Mouse (Mus musculus) hindbrain, embryonic 10.5 days (tissue): ENCODE results near the gene Irx5. TPM values are rescaled to one million over a fixed set of nuclear protein-coding genes. Genes with fewer than 3 reads are reported as not detected.

Source experiments
- DNase-seq: peaks from one replicate; pipeline ENCODE4 v3.0.0-alpha.2; 2017; ENCODE audit warnings: low spot score
- H3K27ac ChIP-seq: fragments of 300-500 bp; sonication (generic); 2 replicates; pipeline ENCODE4 v1.5.1; 2016; ENCODE audit warnings: mild to moderate bottlenecking, moderate library complexity
- H3K27me3 ChIP-seq: fragments of 300-500 bp; sonication (generic); 2 replicates; pipeline ENCODE4 v1.6.1; 2016; ENCODE audit warnings: mild to moderate bottlenecking; ENCODE audit not compliant: poor library complexity, insufficient read depth, severe bottlenecking
- H3K36me3 ChIP-seq: fragments of 300-500 bp; sonication (generic); 2 replicates; pipeline ENCODE4 v1.6.1; 2016; ENCODE audit warnings: mild to moderate bottlenecking, moderate library complexity
- H3K4me1 ChIP-seq: fragments of 300-500 bp; sonication (generic); replicated peaks from 2 replicates; pipeline ENCODE4 v1.6.1; 2016; ENCODE audit warnings: mild to moderate bottlenecking
- H3K4me3 ChIP-seq: fragments of 300-500 bp; sonication (generic); 2 replicates; pipeline ENCODE4 v1.5.1; 2016; ENCODE audit warnings: mild to moderate bottlenecking, moderate library complexity
- H3K9me3 ChIP-seq: fragments of 300-500 bp; sonication (generic); 2 replicates; pipeline ENCODE4 v1.6.1; 2016; ENCODE audit warnings: mild to moderate bottlenecking, moderate library complexity
- WGBS: fragments of 180-500 bp; shearing (Covaris S2); methylation state at CpG from one replicate; pipeline ENCODE4 v1.1.7; 2016; 5-methylcytosine and 5-hydroxymethylcytosine counted together
- polyA plus RNA-seq: library from polyadenylated mRNA; unstranded; fragments of >200 nt; fragmentation: Nextera tagmentation; extraction: Ambion mirVana; gene quantifications from 2 replicates; pipeline ENCODE4 v1.2.1, GENCODE M21; 2016

The Irx5 gene
- polyA plus RNA-seq, 1 experiment from 2014 or later, result 29.7 TPM

DNA sequence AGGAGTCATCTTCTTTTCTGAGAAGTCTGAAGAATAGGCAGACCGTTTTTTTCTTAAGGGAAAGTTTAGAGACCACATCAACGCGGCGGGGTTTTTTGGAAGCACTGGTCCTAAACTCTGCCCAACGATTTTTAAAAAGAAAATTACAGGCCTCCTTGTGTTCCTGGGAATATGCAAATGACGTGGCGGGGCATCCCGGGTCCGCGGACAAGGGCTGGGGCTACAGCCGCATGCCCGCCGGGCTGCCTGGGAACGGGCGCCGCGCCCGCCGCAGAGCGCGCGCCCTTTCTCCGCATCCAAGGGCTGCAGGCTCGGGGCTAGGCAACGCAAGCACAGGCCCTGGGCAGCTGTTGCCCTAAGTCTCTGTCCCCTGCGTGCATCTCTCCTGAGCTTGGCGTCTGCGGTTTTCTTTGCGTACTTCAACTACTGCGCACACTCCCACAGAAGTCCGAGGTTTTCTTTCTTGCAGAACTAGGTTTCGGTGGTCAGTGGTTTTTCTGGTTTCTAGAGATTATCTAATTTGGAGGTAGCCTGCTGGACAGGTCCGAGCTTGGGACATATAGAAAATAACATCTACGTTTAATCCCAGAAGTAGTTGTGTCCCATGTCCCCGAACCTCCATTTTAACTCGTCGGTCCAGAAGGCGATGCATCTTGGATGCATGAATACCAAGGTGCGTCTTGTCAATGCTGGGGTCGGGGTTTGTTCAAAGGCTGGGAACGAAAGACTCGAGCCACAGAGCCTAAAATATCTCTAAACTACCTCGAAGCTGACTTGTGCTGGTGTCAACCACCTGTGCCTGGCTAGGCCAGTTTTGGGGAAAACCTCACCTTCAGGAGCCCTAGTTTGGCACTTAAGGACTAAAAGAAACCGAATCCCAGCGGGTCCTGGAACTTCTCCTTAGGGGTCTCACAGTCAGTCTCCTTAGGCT, 6.1 kb downstream of the Irx5 start:
- peak overlapping the region; percentile 94 for H3K27ac ChIP-seq
- H3K4me1 ChIP-seq, result peaks cover 82% of the 10 kb centered on the region
- DNase-seq, result peak; percentile 67
- peak overlapping the region; percentile 93 for H3K4me3 ChIP-seq
- WGBS, result 3% methylated on average over 45 of the region's 45 CpGs
- H3K9me3 ChIP-seq, result no peaks in the 10 kb centered on the region
- peaks cover 26% of the 10 kb centered on the region for H3K36me3 ChIP-seq
- H3K27me3 ChIP-seq, result peaks cover 82% of the 10 kb centered on the region

DNA sequence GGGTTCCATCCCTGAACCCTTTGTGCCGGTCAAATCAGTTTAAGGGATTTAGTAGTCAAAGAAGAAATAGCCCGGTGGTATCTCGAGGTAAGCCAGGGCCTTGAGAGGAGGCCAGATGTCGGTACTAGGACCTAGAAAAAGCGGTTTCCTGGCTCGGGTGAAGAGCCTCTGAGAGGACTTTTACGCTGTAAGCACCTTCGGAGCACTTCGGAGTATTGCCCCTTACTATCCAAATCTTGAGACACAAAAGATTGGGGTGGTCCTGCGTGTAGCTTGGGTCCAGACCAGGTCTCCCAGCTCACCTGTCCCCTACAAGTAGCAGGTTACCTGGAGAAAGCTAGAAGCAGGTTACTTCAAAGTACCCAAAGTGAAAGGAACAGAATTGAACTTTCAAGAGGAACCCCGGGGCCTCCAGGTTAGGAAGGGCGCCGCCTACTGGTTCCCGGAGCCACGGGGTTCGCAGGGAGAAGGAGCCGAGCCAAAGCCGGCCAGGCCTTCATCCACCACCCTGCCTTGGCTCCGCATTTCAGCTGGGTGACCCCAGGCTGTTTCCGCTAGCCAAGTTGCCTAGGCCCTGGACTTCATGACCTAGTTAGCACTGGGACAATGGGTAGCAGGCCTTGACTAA, 6.8 kb downstream of the Irx5 start:
- peaks cover 26% of the 10 kb centered on the region for H3K36me3 ChIP-seq
- peaks cover 78% of the 10 kb centered on the region for H3K4me1 ChIP-seq
- 6% methylated on average over 20 of the region's 20 CpGs for WGBS
- H3K27me3 ChIP-seq, result peaks cover 86% of the 10 kb centered on the region
- H3K27ac ChIP-seq, result peak overlapping the region; percentile 94
- peak overlapping the region; percentile 93 for H3K4me3 ChIP-seq
- H3K9me3 ChIP-seq, result no peaks in the 10 kb centered on the region
- peak; percentile 79 for DNase-seq

DNA sequence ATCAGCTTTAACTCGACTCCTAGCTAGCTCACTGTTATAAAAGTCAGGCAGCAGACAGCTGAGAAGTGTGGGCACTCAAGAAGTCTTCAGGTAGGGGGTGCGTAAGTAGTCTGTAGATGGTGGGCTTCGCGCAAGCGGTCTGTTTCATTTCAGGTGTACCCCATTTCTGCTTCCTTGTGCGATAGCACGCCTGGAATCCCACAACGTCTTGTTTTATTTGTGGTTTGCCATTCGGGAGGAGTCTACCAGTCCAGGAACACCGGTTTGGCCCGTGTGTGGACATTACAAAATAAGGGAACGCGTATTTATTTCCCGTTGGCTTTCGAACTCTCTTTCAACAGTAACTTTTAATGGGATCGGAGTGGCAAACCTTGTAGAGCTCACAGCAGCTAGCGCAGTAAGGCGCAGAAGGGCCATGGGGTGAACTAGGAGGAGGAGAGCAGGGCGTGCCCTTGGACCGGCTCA, 7.4 kb downstream of the Irx5 start:
- peaks cover 85% of the 10 kb centered on the region for H3K27me3 ChIP-seq
- DNase-seq, result no peak
- H3K27ac ChIP-seq, result peak overlapping the region; percentile 94
- H3K4me3 ChIP-seq, result peak overlapping the region; percentile 93
- H3K4me1 ChIP-seq, result peaks cover 74% of the 10 kb centered on the region
- 18% methylated on average over 20 of the region's 20 CpGs for WGBS
- H3K9me3 ChIP-seq, result no peaks in the 10 kb centered on the region
- peaks cover 20% of the 10 kb centered on the region for H3K36me3 ChIP-seq

DNA sequence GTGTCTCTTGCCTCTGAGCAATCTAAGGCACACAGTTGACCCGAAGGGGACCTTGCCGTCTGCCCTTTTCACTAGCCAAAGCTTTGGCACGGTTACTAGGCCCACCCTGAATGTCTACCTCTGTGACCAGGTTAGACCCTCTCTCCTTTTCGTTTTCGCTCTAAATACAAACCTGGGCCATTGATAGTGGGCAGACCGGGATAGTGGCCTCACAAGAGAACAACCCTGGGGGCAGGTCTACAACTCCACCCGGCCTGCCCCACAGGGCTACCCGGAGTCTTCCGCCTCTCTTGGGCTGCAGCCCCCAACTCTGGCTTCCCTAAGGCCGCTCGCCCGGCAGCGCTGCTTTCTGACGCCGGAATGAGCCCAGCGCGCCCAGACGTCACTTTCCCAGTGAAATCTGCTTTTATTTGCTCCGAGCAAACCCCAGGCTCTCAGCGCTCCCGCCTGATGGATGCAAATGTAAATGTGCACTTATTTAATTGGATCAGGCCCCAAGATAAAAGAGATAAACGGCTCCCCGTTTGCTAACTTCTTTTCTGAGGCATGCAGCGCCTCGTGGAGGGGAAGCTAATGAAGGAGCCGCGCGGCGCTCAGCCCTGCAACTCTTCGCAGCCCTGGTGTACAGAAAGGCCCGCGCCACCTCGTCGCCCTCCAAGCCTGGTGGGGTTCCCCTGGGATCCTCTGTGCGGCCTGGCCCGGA, 8.0 kb downstream of the Irx5 start:
- peak; percentile 67 for DNase-seq
- WGBS, result 3% methylated on average over 36 of the region's 36 CpGs
- Histone ChIP-seq H3K4me1 (peaks cover 74% of the 10 kb centered on the region), H3K4me3 (peak overlapping the region; percentile 93), H3K36me3 (peaks cover 14% of the 10 kb centered on the region), H3K27me3 (peaks cover 85% of the 10 kb centered on the region), H3K27ac (peak overlapping the region; percentile 94), H3K9me3 (no peaks in the 10 kb centered on the region)

DNA sequence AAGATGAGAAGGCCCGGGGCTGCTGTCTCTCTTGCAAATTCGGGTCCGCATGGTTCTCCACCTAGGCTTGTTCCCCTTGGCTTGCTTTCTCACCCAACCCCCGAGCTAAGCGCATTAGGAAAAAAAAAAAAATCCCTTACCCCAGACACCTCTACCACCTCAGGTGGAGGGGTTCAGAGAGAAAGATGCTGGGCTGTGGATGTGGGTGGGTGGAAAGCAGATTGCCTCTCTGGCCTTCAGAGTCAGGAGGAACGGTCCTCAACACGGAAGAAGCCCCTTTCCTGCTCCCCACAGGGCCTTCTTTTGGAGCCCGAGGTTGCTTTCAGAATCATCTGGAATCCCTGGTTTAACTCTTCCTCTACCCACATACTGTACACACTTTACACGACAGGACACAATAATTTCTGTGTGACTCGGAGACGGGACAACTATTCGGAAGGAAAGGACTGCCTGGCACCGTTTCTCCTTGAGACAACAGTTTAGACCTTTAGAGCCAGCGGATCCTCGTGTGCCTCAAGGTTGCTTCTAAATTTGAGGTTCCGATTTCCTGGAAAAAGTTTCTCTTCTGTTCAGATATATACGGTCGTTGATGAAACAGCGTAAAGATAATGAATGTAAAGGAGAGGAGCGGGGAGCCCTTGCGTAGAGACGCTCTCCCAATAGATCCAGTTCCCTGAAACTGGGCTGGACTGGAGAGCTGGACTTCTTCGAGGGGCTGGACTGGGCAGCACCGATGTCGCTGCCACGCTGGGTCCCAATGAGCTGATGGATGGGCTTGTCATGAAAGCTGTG, 8.7 kb downstream of the Irx5 start:
- Histone ChIP-seq H3K36me3 (peaks cover 9% of the 10 kb centered on the region; the same call in 1 of the 2 replicates), H3K9me3 (no peaks in the 10 kb centered on the region), H3K4me1 (peaks cover 73% of the 10 kb centered on the region), H3K27me3 (peaks cover 85% of the 10 kb centered on the region), H3K27ac (peak overlapping the region; percentile 94), H3K4me3 (peak overlapping the region; percentile 93)
- 19% methylated on average over 26 of the region's 26 CpGs for WGBS
- DNase-seq, result peak; percentile 41

DNA sequence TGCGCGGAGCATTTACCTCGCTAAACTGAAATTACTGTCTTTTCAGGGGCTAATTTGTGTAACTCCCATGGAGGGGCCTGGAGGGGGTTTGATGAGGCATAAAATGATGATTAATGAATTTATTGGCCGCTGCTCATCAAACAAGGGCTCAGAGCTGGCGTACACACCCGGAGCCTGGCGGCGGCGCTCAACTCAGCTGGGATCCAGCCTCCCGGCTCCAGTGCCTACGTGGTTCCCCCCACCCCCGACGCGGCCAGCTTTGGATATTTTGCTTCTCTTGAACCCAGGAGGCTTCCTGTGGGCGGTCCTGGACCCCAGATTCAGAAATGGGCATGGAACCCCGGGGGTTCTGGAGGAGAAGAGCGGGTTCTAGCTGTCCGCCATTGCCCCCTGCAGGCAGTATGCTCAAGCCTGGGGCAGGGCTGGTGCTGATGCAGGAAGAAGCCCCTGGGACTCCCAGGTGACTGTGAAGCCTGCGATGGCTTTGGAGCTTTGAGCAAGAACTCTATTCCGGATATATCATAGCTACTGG, 9.4 kb downstream of the Irx5 start:
- H3K9me3 ChIP-seq, result no peaks in the 10 kb centered on the region
- peaks cover 5% of the 10 kb centered on the region; the same call in 1 of the 2 replicates for H3K36me3 ChIP-seq
- H3K4me1 ChIP-seq, result peaks cover 67% of the 10 kb centered on the region
- peaks cover 80% of the 10 kb centered on the region for H3K27me3 ChIP-seq
- peak overlapping the region; percentile 93 for H3K4me3 ChIP-seq
- WGBS, result 14% methylated on average over 20 of the region's 20 CpGs
- DNase-seq, result peak; percentile 71
- peak overlapping the region; percentile 47; the same call in 1 of the 2 replicates for H3K27ac ChIP-seq

DNA sequence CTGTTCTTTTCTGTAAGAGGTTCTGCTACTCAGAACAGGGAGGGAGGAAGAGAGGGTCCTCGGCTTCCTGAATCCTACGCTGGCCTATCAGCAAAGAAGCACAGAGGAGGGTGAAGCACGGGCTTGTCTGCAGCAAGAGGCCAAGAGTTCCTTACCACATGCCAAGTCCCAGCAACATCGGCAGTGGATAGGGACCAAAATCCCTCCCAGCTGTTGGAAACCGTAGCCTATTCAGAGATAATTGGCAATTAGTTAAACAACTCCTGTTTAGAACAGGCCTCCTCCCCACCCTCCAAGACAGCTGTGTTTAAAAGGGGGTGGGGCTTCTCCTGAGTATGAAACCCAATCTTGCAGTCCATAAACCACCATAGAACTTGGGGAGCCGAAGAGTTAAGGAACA, 22.1 kb downstream of the Irx5 start:
- Histone ChIP-seq H3K4me3 (no peak overlapping the region), H3K4me1 (peaks cover 23% of the 10 kb centered on the region), H3K9me3 (no peaks in the 10 kb centered on the region), H3K27ac (no peak overlapping the region), H3K27me3 (peaks cover 39% of the 10 kb centered on the region), H3K36me3 (no peaks in the 10 kb centered on the region)
- no peak for DNase-seq
- 57% methylated on average over 6 of the region's 6 CpGs for WGBS

DNA sequence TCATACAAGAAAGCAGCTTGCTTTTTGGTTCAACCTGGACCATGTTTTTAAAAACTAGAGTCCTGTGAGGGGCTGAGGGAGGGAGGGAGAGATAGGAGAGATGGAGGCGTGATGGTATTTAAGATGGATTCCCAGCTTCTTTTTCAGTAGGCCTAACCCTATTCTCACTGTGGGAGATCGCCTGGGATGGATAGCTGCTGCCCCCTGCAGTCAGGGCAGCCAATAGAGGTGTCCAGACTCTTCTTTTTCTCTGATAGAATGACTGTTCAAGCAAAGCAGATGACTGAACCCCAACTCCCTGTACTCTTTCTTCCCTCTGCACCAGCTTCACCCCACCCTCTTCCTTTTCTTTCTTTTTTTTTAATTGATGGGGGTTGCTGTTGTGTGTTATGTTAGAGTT, 23.1 kb downstream of the Irx5 start:
- no peak overlapping the region for H3K27ac ChIP-seq
- 50% methylated on average over 2 of the region's 2 CpGs for WGBS
- no peak overlapping the region for H3K4me3 ChIP-seq
- no peaks in the 10 kb centered on the region for H3K9me3 ChIP-seq
- H3K36me3 ChIP-seq, result no peaks in the 10 kb centered on the region
- H3K27me3 ChIP-seq, result peaks cover 34% of the 10 kb centered on the region
- peaks cover 29% of the 10 kb centered on the region for H3K4me1 ChIP-seq
- DNase-seq, result no peak

DNA sequence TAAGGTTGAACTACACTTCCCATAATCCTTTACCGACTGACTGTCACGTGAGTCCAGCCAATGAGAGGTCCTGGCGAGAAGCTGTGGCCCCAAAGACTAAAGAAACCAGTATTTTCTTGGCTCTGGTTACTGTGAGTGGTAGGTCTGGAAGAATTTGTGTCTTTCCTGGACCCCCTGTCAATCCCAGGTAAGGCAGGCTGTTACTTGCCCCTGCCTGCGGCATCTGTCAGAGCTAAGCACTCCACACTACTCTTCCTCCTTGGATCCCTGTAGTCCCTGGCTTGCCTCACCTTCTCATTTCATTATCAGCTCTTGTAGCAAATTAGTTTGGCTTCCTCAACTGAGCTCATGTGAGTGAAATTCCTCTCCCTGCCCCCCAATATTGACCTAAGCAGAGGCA, 30.5 kb downstream of the Irx5 start:
- H3K27ac ChIP-seq, result no peak overlapping the region
- H3K4me3 ChIP-seq, result no peak overlapping the region
- 77% methylated on average over 4 of the region's 4 CpGs for WGBS
- H3K4me1 ChIP-seq, result peaks cover 15% of the 10 kb centered on the region; the same call in 1 of the 2 replicates
- H3K27me3 ChIP-seq, result peaks cover 7% of the 10 kb centered on the region; the same call in 1 of the 2 replicates
- no peaks in the 10 kb centered on the region for H3K36me3 ChIP-seq
- DNase-seq, result no peak
- H3K9me3 ChIP-seq, result no peaks in the 10 kb centered on the region

DNA sequence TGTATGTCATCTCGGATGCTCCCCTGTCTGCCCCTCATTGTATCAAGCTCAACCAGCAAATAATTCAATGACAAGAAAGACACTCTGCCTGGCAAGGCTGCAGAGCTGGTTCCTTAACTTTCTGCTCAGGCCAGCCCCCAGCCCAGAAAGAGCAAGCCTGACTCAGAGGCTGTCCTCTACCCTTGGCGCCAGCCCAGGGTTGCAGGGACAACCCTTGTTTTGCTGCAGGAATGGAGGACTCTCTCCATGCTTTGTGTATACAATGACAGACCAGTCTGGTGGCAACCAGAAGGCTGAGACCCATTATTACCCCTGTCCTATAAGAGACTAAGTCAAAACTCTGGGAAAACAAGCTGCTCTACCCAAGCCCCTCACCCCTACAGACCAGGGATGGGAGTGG, 46.8 kb downstream of the Irx5 start:
- no peak overlapping the region for H3K27ac ChIP-seq
- H3K9me3 ChIP-seq, result no peaks in the 10 kb centered on the region
- peaks cover 10% of the 10 kb centered on the region for H3K4me1 ChIP-seq
- H3K27me3 ChIP-seq, result 0 out of 2 replicates have a peak, but pooled peaks cover 3% of the 10 kb centered on the region
- no peak for DNase-seq
- 61% methylated on average over 2 of the region's 2 CpGs for WGBS
- no peaks in the 10 kb centered on the region for H3K36me3 ChIP-seq
- H3K4me3 ChIP-seq, result no peak overlapping the region

DNA sequence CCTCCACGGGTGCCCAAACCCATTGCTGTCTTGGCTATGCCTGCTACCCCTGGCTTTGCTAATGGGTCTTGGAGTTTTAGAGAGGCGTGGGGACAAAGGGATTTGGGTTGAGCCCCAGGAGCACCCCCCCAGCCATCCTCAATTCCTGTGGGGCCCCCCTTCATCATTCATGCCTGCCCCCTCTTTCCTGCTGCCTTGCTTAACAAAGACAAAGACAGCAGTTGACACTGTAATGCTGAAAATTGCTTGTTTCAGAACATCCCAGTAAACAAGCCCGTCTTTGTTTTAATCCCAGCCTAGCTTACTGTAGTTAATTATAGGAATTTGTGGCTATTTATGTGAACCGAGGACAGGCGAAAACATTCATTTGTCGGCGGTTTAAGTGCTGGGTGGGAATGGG, 50.7 kb downstream of the Irx5 start:
- 0 out of 2 replicates have a peak overlapping the region, but pooled peaks have one; percentile 30 for H3K27ac ChIP-seq
- peaks cover 10% of the 10 kb centered on the region for H3K4me1 ChIP-seq
- no peaks in the 10 kb centered on the region for H3K36me3 ChIP-seq
- 78% methylated on average over 7 of the region's 7 CpGs for WGBS
- DNase-seq, result no peak
- H3K27me3 ChIP-seq, result peaks cover 9% of the 10 kb centered on the region; the same call in 1 of the 2 replicates
- H3K4me3 ChIP-seq, result no peak overlapping the region
- H3K9me3 ChIP-seq, result no peaks in the 10 kb centered on the region

DNA sequence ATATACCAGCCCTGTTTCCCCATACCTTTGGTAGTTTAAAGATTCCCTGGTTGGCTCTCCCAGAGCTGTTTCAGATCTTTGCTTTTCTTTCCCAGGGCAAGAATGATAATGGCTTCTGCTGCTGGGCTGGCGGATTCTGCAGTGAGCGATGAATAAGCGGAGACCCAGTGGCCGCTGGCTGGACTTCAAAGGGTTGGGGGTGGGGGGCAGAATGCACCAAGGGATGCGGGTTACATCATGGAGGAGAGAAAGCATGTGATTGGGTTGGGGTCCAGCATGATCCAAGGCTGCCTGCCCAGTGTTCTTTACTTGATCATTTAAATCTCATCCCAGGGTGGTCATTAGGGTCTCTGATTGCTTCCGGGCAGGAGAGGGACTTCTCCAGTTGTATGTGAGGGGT, 56.2 kb downstream of the Irx5 start:
- H3K27me3 ChIP-seq, result peaks cover 14% of the 10 kb centered on the region; the same call in 1 of the 2 replicates
- no peak overlapping the region for H3K27ac ChIP-seq
- DNase-seq, result no peak
- no peaks in the 10 kb centered on the region for H3K9me3 ChIP-seq
- H3K4me3 ChIP-seq, result no peak overlapping the region
- no peaks in the 10 kb centered on the region for H3K36me3 ChIP-seq
- peaks cover 9% of the 10 kb centered on the region; the same call in 1 of the 2 replicates for H3K4me1 ChIP-seq
- 71% methylated on average over 6 of the region's 6 CpGs for WGBS
